Mouse (Mus musculus) C2C12 (cell line): ENCODE results near the gene Smc3.

Experiments used
- CTCF ChIP-seq: IDR thresholded peaks from one replicate; pipeline ENCODE4 v1.5.1; 2011; ENCODE audit not compliant: control insufficient read depth, insufficient read depth, insufficient read length
- MAX ChIP-seq: IDR thresholded peaks from one replicate; pipeline ENCODE4 v1.6.1; 2011; ENCODE audit warnings: mild to moderate bottlenecking, control low read depth
- MYOD1 ChIP-seq: IDR thresholded peaks from one replicate; pipeline ENCODE4 v1.6.1; 2011; ENCODE audit warnings: low read depth; ENCODE audit not compliant: control insufficient read depth, insufficient read length
- MYOG ChIP-seq: IDR thresholded peaks from one replicate; pipeline ENCODE4 v1.6.1; 2011; ENCODE audit not compliant: control insufficient read depth, insufficient read length; ENCODE audit errors: extremely low read depth
- USF1 ChIP-seq: IDR thresholded peaks from one replicate; pipeline ENCODE4 v1.6.1; 2011; ENCODE audit warnings: low read depth, mild to moderate bottlenecking, control low read depth, moderate library complexity

- TF ChIP-seq CTCF (no peak), USF1 (no peak), MYOG (no peak), MYOD1 (no peak), MAX (no peak)
These were observed 66.5 kb downstream of the Smc3 start for GRCm38 (mm10) chr19:53666708-53667107.
